Mouse (Mus musculus): ENCODE measurements around the gene Aar2.

The Aar2 gene

GRCm38 (mm10) chr2:156617536-156617935 lies 70.2 kb downstream of the Aar2 start:
- no peak for DNase-seq (ENCODE audit: low read depth, low spot score)
